Mouse (Mus musculus) liver, embryonic 14 days (tissue): ENCODE data around the gene Olfr5. TPM values are rescaled to one million over a fixed set of nuclear protein-coding genes. Genes with fewer than 3 reads are reported as not detected.

Experiments used
- polyA plus RNA-seq: library from polyadenylated mRNA; depleted of rRNA; stranded (reverse); fragments of >200 nt; gene quantifications from 2 replicates; pipeline ENCODE4 v1.2.3, GENCODE M21; 2012; rRNA removed

The Olfr5 gene
- not detected in 2 replicates for polyA plus RNA-seq

GRCm38 (mm10) chr7:6486841-6487240, at the start of gene Olfr5:
Gene Olfr5, minus strand, starts transcription at chr7:6486941.

GRCm38 (mm10) chr7:6522850-6523249, 36.1 kb upstream of the Olfr5 start, which contains the start of gene Olfr1349:
Gene Olfr1349, minus strand, starts transcription at chr7:6522950.

GRCm38 (mm10) chr7:6508648-6509047, 21.9 kb upstream of the Olfr5 start, which contains the start of gene Olfr1348:
Gene Olfr1348, minus strand, starts transcription at chr7:6508748.

GRCm38 (mm10) chr7:6499655-6500054, 12.9 kb upstream of the Olfr5 start, which contains the start of gene Olfr1347:
Gene Olfr1347, minus strand, starts transcription at chr7:6499755.

GRCm38 (mm10) chr7:6466951-6467350, 19.8 kb downstream of the Olfr5 start, which contains the start of gene Olfr1346:
Gene Olfr1346, plus strand, starts transcription at chr7:6467101.

GRCm38 (mm10) chr7:6455868-6456267, 30.9 kb downstream of the Olfr5 start, which contains the start of gene Olfr1336:
Gene Olfr1336, plus strand, starts transcription at chr7:6456168.

GRCm38 (mm10) chr7:6438388-6438787, 48.4 kb downstream of the Olfr5 start, which contains the start of gene Olfr1344:
Gene Olfr1344, plus strand, starts transcription at chr7:6438688.

Other genes starting within 250 kb of the Olfr5 start
- not detected in 2 replicates for gene Epp13, start 234.2 kb downstream of the Olfr5 start, polyA plus RNA-seq
- gene Zfp667, start 200.4 kb downstream of the Olfr5 start, polyA plus RNA-seq: 2.5 and 2.8 TPM in 2 replicates
- gene Zfp583, start 155.7 kb downstream of the Olfr5 start, polyA plus RNA-seq: 0.62 and 0.70 TPM in 2 replicates
- gene Gm3854, start 143.2 kb downstream of the Olfr5 start, polyA plus RNA-seq: 0.17 and 0.20 TPM in 2 replicates
- 0.52 and 0.76 TPM in 2 replicates for gene Zfp78, start 123.7 kb downstream of the Olfr5 start, polyA plus RNA-seq
- gene Zfp28, start 103.6 kb downstream of the Olfr5 start, polyA plus RNA-seq: 0.78 and 1.0 TPM in 2 replicates
- 0.11 TPM in 1 of 2 replicates, not detected in the other for gene Smim17, start 88.2 kb downstream of the Olfr5 start, polyA plus RNA-seq
- gene Gm20715, start 76.7 kb downstream of the Olfr5 start, polyA plus RNA-seq: 0.01 TPM in 1 of 2 replicates, not detected in the other
- not detected in 2 replicates for gene Olfr1344, start 48.3 kb downstream of the Olfr5 start, polyA plus RNA-seq
- not detected in 2 replicates for gene Olfr1336, start 30.8 kb downstream of the Olfr5 start, polyA plus RNA-seq
- gene Olfr1346, start 19.8 kb downstream of the Olfr5 start, polyA plus RNA-seq: not detected in 2 replicates
- gene Olfr1347, start 12.8 kb upstream of the Olfr5 start, polyA plus RNA-seq: not detected in 2 replicates
- not detected in 2 replicates for gene Olfr1348, start 21.8 kb upstream of the Olfr5 start, polyA plus RNA-seq
- gene Olfr1349, start 36.0 kb upstream of the Olfr5 start, polyA plus RNA-seq: not detected in 2 replicates
- not detected in 2 replicates for gene Olfr1350, start 77.9 kb upstream of the Olfr5 start, polyA plus RNA-seq
- gene Zim1, start 209.5 kb upstream of the Olfr5 start, polyA plus RNA-seq: 4.9 and 5.3 TPM in 2 replicates
- 21.3 and 21.7 TPM in 2 replicates for gene Peg3, start 243.5 kb upstream of the Olfr5 start, polyA plus RNA-seq
- gene Usp29, start 243.6 kb upstream of the Olfr5 start, polyA plus RNA-seq: 1.9 and 2.2 TPM in 2 replicates